Comparison of ENCODE assay signal across 26 mouse cellular contexts in genomic region chr6:107583759-107584383, GRCm38 (mm10). TPM values are rescaled to one million over a fixed set of nuclear protein-coding genes. Genes with fewer than 3 reads are reported as not detected.
DNase-seq lines count a peak whose midpoint lies in the region; ATAC-seq and TF ChIP-seq lines count a peak whose summit lies in the region.
"Had no signal": no experiment of that assay in that cellular context is flagged by ENCODE, and none has a peak within 500 bp of the region (broad histone marks: within the 10 kb centered on the region; RNA-seq: fewer than 3 reads in every experiment).

No protein-coding gene starts in this region.

- peak; percentile 85 for ATAC-seq in forebrain, embryonic 13.5 days
- no peak for ATAC-seq in forebrain, embryonic 11.5 days (replicated peaks; ENCODE audit: low FRiP score)
- ATAC-seq in neural tube, embryonic 15.5 days (ENCODE audit: low FRiP score) = peak; percentile 66
- ATAC-seq: inflammation-experienced regulatory T-cells, adult 6 months; intestine, embryonic 16.5 days had no signal

- TF ChIP-seq POLR2A in brain, embryonic 14.5 days (IDR thresholded peaks at IDR 0.05; ENCODE audit: borderline replicate concordance, extremely low read depth, insufficient read depth, insufficient read length, poor library complexity, severe bottlenecking) = no peak

- 83% methylated on average over 1 of the region's 1 CpGs for WGBS in forebrain, embryonic 13.5 days
- WGBS in forebrain, embryonic 11.5 days = 89% methylated on average over 1 of the region's 1 CpGs
- WGBS in neural tube, embryonic 15.5 days = 72% methylated on average over 1 of the region's 1 CpGs

- TF ChIP-seq CTCF in brain, embryonic 14.5 days (IDR thresholded peaks at IDR 0.05; ENCODE audit: borderline replicate concordance, extremely low read depth, insufficient read depth, insufficient read length) = no peak

- H3K9me3 ChIP-seq in forebrain, embryonic 13.5 days (replicated peaks) = no peaks in the 10 kb centered on the region
- no peaks in the 10 kb centered on the region for H3K9me3 ChIP-seq in forebrain, embryonic 11.5 days (ENCODE audit: control insufficient read depth, low read length)
- H3K9me3 ChIP-seq in neural tube, embryonic 15.5 days (replicated peaks) = no peaks in the 10 kb centered on the region
- H3K9me3 ChIP-seq: embryonic facial prominence, embryonic 10.5 days; embryonic facial prominence, embryonic 13.5 days; hindbrain, embryonic 12.5 days; hindbrain, embryonic 15.5 days had no signal

- no peaks in the 10 kb centered on the region for H3K27me3 ChIP-seq in forebrain, embryonic 13.5 days
- no peaks in the 10 kb centered on the region for H3K27me3 ChIP-seq in forebrain, embryonic 11.5 days (ENCODE audit: control insufficient read depth, insufficient read depth, low read length)
- H3K27me3 ChIP-seq in neural tube, embryonic 15.5 days (replicated peaks) = no peaks in the 10 kb centered on the region
- H3K27me3 ChIP-seq: embryonic facial prominence, embryonic 13.5 days; hindbrain, embryonic 12.5 days; hindbrain, embryonic 15.5 days had no signal

- H3K9ac ChIP-seq in forebrain, embryonic 13.5 days = no peak overlapping the region
- H3K9ac ChIP-seq in forebrain, embryonic 11.5 days (ENCODE audit: low read length) = no peak overlapping the region
- H3K9ac ChIP-seq in neural tube, embryonic 15.5 days (replicated peaks) = no peak overlapping the region
- H3K9ac ChIP-seq: embryonic facial prominence, embryonic 13.5 days; hindbrain, embryonic 12.5 days; hindbrain, embryonic 15.5 days had no signal

- peaks cover 4% of the 10 kb centered on the region; the same call in 1 of the 2 replicates for H3K4me1 ChIP-seq in forebrain, embryonic 13.5 days
- H3K4me1 ChIP-seq in forebrain, embryonic 11.5 days (replicated peaks; ENCODE audit: control insufficient read depth, insufficient read depth, low read length) = no peaks in the 10 kb centered on the region
- no peaks in the 10 kb centered on the region for H3K4me1 ChIP-seq in neural tube, embryonic 15.5 days
- H3K4me1 ChIP-seq: embryonic facial prominence, embryonic 10.5 days; embryonic facial prominence, embryonic 13.5 days; hindbrain, embryonic 12.5 days; hindbrain, embryonic 15.5 days had no signal

- DNase-seq in forebrain, embryonic 11.5 days (ENCODE audit: low spot score) = no peak
- no peak for DNase-seq in neural tube, embryonic 10.5 days (ENCODE audit: extremely low spot score, low spot score)
- peak; percentile 59 for DNase-seq in brain, embryonic 14.5 days (ENCODE audit: low read depth)
- no peak for DNase-seq in cerebellum, adult 9-11 months
- no peak for DNase-seq in cerebellum, adult 18-20 months
- DNase-seq: adrenal gland, adult 2 months; adrenal gland, postnatal 14 days; B cell, adult 2 months; cerebellum, adult 11-12 months; cerebellum, adult 9-10 months; cerebellum, postnatal 25 days; gastrocnemius, adult 2 months; gastrocnemius, postnatal 14 days; heart, adult 11 months; kidney, adult 18-20 months; kidney, adult 9 months had no signal

- H3K4me3 ChIP-seq in forebrain, embryonic 13.5 days = no peak overlapping the region
- H3K4me3 ChIP-seq in forebrain, embryonic 11.5 days (ENCODE audit: low read depth, low read length) = no peak overlapping the region
- H3K4me3 ChIP-seq in neural tube, embryonic 15.5 days (replicated peaks) = no peak overlapping the region
- H3K4me3 ChIP-seq: embryonic facial prominence, embryonic 10.5 days; embryonic facial prominence, embryonic 13.5 days; erythroblast, embryonic 14.5 days; gastrocnemius, adult 2 months; hindbrain, embryonic 12.5 days; hindbrain, embryonic 15.5 days had no signal

- no peak overlapping the region for H3K27ac ChIP-seq in forebrain, embryonic 13.5 days
- H3K27ac ChIP-seq in forebrain, embryonic 11.5 days (ENCODE audit: low read depth, low read length) = no peak overlapping the region
- H3K27ac ChIP-seq in neural tube, embryonic 15.5 days (replicated peaks) = no peak overlapping the region
- H3K27ac ChIP-seq: embryonic facial prominence, embryonic 10.5 days; embryonic facial prominence, embryonic 13.5 days; gastrocnemius, adult 2 months; hindbrain, embryonic 12.5 days; hindbrain, embryonic 15.5 days had no signal

- H3K4me2 ChIP-seq in forebrain, embryonic 13.5 days = no peak overlapping the region
- no peak overlapping the region for H3K4me2 ChIP-seq in forebrain, embryonic 11.5 days (ENCODE audit: low read depth, low read length, severe bottlenecking)
- H3K4me2 ChIP-seq in neural tube, embryonic 15.5 days = no peak overlapping the region
- H3K4me2 ChIP-seq: embryonic facial prominence, embryonic 13.5 days; heart, embryonic 11.5 days; hindbrain, embryonic 12.5 days; hindbrain, embryonic 15.5 days had no signal

- H3K36me3 ChIP-seq in forebrain, embryonic 13.5 days (ENCODE audit: poor library complexity, severe bottlenecking) = no peaks in the 10 kb centered on the region
- no peaks in the 10 kb centered on the region for H3K36me3 ChIP-seq in forebrain, embryonic 11.5 days (ENCODE audit: control insufficient read depth, insufficient read depth, low read length)
- no peaks in the 10 kb centered on the region for H3K36me3 ChIP-seq in neural tube, embryonic 15.5 days
- H3K36me3 ChIP-seq: embryonic facial prominence, embryonic 10.5 days; embryonic facial prominence, embryonic 13.5 days; hindbrain, embryonic 12.5 days; hindbrain, embryonic 15.5 days had no signal

RNA-seq across cellular contexts. Expression of gene Lrrn1, which starts 54.3 kb away (rescaled TPM):
- 46.0 and 61.4 TPM in 2 replicates for polyA plus RNA-seq in forebrain, embryonic 13.5 days (2015; fragmentation: Nextera tagmentation; extraction: Ambion mirVana)
- polyA plus RNA-seq in forebrain, embryonic 11.5 days (2014; fragmentation: Nextera tagmentation; extraction: Ambion mirVana) = 223 and 228 TPM in 2 replicates
- 56.9 and 63.4 TPM in 2 replicates for polyA plus RNA-seq in neural tube, embryonic 15.5 days (2015; fragmentation: Nextera tagmentation; extraction: Ambion mirVana)
- 57.1 and 79.2 TPM in 2 replicates for polyA plus RNA-seq in brain, embryonic 14.5 days (2012; rRNA removed)
- polyA plus RNA-seq: erythroblast, embryonic 14.5 days; inflammation-experienced regulatory T-cells, adult 6 months had no signal
